Mouse (Mus musculus): ENCODE measurements at regions not wholly inside any gene's neighbourhood (a gene's known extent, or its start where the extent isn't known, plus 50 kb on each side); places are given as distances from the start of the nearest gene placed in this dataset.

- no peak for TF ChIP-seq CTCF (IDR thresholded peaks at IDR 0.05)
- TF ChIP-seq EP300 (IDR thresholded peaks at IDR 0.05) = no peak
These were observed 244.8 kb downstream of the Vps13c start for GRCm38 (mm10) chr9:68084966-68085365.

All from lung, postnatal 0 days (tissue).